Mouse (Mus musculus): ENCODE measurements around the gene Zfp385c. TPM values are rescaled to one million over a fixed set of nuclear protein-coding genes. Genes with fewer than 3 reads are reported as not detected.
A peak's percentile ranks its signal among the peaks of the same experiment; 100 is the strongest.

Zfp385c gene
- polyA plus RNA-seq, 1 experiment from 2014 or later, result 0.40 TPM

DNA sequence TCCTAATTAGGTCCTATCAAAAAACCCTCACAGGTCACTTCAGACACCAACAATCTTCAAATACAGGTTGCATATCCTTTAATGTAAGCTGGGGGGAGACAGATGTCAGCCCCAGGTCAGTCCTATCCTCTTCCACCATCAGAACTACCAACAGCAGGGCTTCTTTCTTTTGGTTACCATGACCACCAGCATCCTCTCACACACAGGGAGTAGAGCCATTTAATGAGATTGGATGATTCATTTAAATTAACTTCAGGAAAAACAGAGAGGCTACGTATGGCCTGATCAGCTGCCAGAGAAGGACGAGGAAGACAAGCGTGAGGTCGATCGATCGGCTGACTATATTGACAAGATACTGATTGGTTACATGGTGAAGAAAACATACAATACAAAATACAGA is 22.7 kb upstream of the Zfp385c start:
- Histone ChIP-seq H3K4me1 (peaks cover 40% of the 10 kb centered on the region), H3K36me3 (peaks cover 58% of the 10 kb centered on the region), H3K27ac (no peak overlapping the region), H3K9me3 (replicated peaks) (no peaks in the 10 kb centered on the region), H3K4me2 (no peak overlapping the region), H3K9ac (no peak overlapping the region), H3K27me3 (no peaks in the 10 kb centered on the region), H3K4me3 (replicated peaks) (no peak overlapping the region)
- 87% methylated on average over 6 of the region's 6 CpGs for WGBS
- no peak for ATAC-seq (replicated peaks; ENCODE audit: low FRiP score)

DNA sequence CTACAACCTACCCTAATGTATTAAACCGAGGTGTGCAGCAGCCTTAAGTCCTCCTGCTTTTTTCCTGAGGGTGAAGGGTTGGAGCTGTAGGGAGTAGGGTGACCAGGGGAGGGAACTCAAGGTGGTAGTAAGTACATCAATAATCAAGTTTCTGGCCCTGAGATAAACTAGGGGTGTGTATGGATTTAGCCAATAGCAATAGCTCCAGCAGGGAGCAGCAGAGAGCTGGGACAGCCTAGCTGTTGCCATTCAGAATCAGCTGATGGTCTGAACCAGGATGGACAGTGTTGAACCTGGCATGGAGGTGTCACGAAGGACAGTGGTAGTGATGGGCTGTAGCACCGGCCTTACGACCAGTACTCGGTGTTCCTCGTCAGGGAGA is 22.3 kb upstream of the Zfp385c start:
- Histone ChIP-seq H3K27me3 (no peaks in the 10 kb centered on the region), H3K4me3 (replicated peaks) (peak overlapping the region; percentile 27), H3K9me3 (replicated peaks) (no peaks in the 10 kb centered on the region), H3K27ac (peak overlapping the region; percentile 69), H3K9ac (0 out of 2 replicates have a peak overlapping the region, but pooled peaks have one; percentile 1), H3K36me3 (peaks cover 63% of the 10 kb centered on the region), H3K4me2 (peak overlapping the region; percentile 56), H3K4me1 (peaks cover 37% of the 10 kb centered on the region)
- 42% methylated on average over 6 of the region's 6 CpGs for WGBS
- ATAC-seq (replicated peaks; ENCODE audit: low FRiP score), result no peak

DNA sequence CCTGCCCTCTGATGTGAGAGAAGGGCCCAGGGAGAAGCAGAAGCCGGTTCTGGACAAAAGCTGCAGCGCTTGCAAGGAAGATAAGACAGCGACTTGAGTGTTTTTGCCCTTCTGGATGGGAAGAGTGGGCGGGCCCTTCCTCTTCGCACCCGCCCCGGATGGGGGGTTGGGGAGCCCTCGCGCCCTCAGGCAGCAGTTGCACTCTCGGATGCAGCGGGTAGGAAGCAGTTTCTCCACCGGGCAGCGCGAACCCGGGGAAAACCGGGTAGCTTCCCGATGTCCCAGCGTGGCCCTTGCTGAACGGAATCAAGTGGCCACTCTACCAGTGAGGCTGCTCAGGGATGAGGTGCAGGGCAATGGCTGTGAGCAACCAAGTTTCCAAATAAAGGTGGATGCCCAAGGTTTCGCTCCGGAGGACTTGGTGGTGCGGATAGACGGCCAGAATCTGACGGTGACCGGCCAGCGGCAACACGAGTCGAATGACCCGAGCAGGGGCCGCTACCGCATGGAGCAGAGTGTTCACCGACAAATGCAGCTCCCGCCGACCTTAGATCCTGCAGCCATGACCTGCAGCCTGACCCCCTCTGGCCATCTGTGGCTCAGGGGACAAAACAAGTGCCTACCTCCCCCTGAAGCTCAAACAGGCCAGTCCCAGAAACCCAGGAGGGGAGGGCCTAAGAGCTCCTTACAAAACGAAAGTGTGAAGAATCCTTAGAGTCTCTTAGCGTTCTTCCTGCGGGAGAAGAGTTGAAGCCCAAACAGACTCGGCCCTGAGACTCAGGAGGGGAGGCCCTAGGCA is 21.7 kb upstream of the Zfp385c start, which contains the start of gene Hspb9:
Hspb9 (plus strand) TSS at position 116 of the 799 bp plus-strand sequence.
- 3% methylated on average over 38 of the region's 38 CpGs for WGBS
- no peaks in the 10 kb centered on the region for H3K27me3 ChIP-seq
- H3K4me3 ChIP-seq (replicated peaks), result peak within 1 kb of the TSS; percentile 89
- peak within 1 kb of the TSS; percentile 1; the same call in 1 of the 2 replicates for H3K9ac ChIP-seq
- H3K9me3 ChIP-seq (replicated peaks), result no peaks in the 10 kb centered on the region
- H3K4me2 ChIP-seq, result peak within 1 kb of the TSS; percentile 78
- ATAC-seq (replicated peaks; ENCODE audit: low FRiP score), result peak; percentile 9; the same call in 1 of the 2 replicates
- peak within 1 kb of the TSS; percentile 87 for H3K27ac ChIP-seq
- H3K36me3 ChIP-seq, result peaks cover 63% of the 10 kb centered on the region
- peaks cover 37% of the 10 kb centered on the region for H3K4me1 ChIP-seq

DNA sequence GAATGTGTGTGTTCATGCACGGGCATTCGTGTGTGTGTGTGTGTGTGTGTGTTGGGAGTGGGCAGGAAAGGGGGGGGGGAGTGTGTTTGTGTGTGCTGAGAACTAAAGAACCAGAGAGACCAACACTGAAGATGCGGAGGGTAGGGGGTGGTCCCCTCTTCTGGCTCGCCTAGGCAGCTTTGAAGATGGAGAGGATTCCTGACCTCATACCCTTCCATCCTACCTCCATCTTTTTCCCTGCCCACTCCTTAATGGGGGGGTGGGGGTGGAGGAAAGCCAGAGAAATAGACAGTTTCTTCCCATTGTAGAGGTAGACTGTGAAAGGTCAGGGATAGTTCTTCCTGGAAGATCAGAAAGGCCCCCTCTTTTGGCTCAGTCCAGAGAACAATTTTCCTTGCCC is 20.9 kb upstream of the Zfp385c start:
- no peaks in the 10 kb centered on the region for H3K9me3 ChIP-seq (replicated peaks)
- peak overlapping the region; percentile 56 for H3K4me2 ChIP-seq
- peak overlapping the region; percentile 69 for H3K27ac ChIP-seq
- H3K27me3 ChIP-seq, result no peaks in the 10 kb centered on the region
- ATAC-seq (replicated peaks; ENCODE audit: low FRiP score), result no peak
- H3K4me3 ChIP-seq (replicated peaks), result peak overlapping the region; percentile 27; the same call in 1 of the 2 replicates
- peaks cover 63% of the 10 kb centered on the region for H3K36me3 ChIP-seq
- H3K9ac ChIP-seq, result peak overlapping the region; percentile 1; the same call in 1 of the 2 replicates
- WGBS, result 70% methylated on average over 4 of the region's 4 CpGs
- H3K4me1 ChIP-seq, result peaks cover 37% of the 10 kb centered on the region

DNA sequence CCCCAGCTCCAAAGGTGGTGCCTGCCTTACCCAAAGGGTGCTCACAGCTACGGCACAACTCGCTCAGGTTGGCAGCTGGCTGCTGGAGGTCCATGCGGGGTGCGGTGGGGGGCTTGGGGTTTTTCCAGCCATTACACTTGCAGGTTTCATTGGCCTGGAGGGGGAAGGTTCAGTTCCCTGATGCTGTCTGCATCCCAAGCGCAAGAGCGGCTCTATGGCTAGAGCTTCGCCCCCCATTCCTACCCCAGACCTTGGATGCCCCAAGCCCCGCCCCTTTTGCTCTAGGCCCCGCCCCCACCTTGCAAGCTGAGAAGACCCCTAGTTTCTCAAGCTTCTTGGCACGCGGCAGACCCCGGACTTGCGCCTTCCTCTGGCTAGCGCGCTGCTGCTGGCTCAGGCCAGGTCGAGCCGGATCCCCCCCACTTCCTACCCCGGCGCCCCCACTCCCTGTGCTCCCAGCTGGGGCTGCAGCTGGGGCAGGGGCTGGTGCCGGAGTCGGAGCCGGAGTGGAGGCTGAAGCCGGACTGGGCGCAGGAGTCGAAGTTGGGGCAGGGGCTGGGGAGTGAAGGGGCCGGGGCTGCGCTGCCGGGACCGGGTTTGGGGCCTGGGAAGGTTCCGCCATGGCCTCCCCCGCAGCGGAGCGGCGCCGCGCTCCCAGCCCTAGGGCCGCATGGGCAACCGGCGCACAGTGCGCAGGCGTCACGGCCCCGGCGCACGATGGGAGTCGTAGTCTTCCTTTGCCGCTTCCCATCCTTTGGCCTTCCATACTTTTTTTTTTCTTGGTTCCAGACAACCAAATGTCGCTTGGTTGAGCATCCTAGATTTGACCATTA is 19.7 kb upstream of the Zfp385c start, which contains the start of gene Kat2a:
Kat2a (minus strand) TSS at position 683 of the 833 bp plus-strand sequence.
- Histone ChIP-seq H3K4me2 (peak within 1 kb of the TSS; percentile 78), H3K9ac (peak within 1 kb of the TSS; percentile 97), H3K9me3 (replicated peaks) (no peaks in the 10 kb centered on the region), H3K27ac (peak within 1 kb of the TSS; percentile 87), H3K4me1 (peaks cover 37% of the 10 kb centered on the region), H3K36me3 (peaks cover 63% of the 10 kb centered on the region), H3K4me3 (replicated peaks) (peak within 1 kb of the TSS; percentile 89), H3K27me3 (no peaks in the 10 kb centered on the region)
- peak; percentile 90 for ATAC-seq (replicated peaks; ENCODE audit: low FRiP score)
- 1% methylated on average over 48 of the region's 48 CpGs for WGBS

DNA sequence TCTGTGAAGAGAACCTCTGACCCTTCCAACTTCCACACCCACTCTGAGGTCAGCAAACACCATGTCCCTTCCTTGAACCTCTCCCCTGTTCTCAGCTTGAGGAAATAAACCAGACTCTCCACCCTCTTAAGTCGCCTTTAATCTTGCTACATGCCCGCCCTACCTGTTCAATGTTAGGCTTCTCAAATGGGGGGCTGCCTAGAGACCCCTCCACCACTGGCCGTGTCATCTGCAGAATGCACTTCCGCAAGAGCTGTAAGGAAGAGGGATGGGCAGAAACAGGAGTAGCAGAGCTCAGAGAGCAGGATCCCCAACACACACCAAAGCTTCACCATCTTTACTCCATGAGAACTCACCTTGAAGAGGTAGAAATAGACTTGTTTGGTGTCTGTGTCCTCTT is 18.7 kb upstream of the Zfp385c start:
- ATAC-seq (replicated peaks; ENCODE audit: low FRiP score), result no peak
- peak overlapping the region; percentile 97; the same call in 1 of the 2 replicates for H3K9ac ChIP-seq
- H3K27ac ChIP-seq, result no peak overlapping the region
- H3K4me1 ChIP-seq, result peaks cover 37% of the 10 kb centered on the region
- H3K36me3 ChIP-seq, result peaks cover 63% of the 10 kb centered on the region
- H3K4me2 ChIP-seq, result peak overlapping the region; percentile 78
- no peaks in the 10 kb centered on the region for H3K9me3 ChIP-seq (replicated peaks)
- 88% methylated on average over 4 of the region's 4 CpGs for WGBS
- H3K4me3 ChIP-seq (replicated peaks), result peak overlapping the region; percentile 89; the same call in 1 of the 2 replicates
- no peaks in the 10 kb centered on the region for H3K27me3 ChIP-seq

DNA sequence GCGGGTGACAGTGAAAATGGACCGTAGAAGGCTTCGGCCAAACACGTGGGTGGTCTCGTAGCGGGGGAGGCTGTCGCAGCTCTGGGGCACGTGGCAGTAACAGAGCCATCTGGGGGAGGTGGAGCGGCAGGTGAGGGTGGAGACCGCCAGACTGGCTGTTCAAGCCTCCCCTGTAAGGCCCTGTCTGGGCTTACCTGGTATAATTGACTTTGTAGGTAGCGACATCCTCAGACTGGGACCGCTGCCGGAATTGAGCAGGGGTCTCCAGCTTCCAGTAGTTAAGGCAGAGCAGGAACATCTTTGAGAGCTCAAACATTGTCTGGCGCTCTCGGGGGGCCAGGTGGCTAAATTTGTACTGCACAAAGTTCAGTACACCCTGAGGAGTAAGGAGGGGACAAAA is 18.3 kb upstream of the Zfp385c start:
- Histone ChIP-seq H3K4me3 (replicated peaks) (no peak overlapping the region), H3K36me3 (peaks cover 63% of the 10 kb centered on the region), H3K27me3 (no peaks in the 10 kb centered on the region), H3K9ac (no peak overlapping the region), H3K4me1 (peaks cover 37% of the 10 kb centered on the region), H3K9me3 (replicated peaks) (no peaks in the 10 kb centered on the region), H3K4me2 (no peak overlapping the region), H3K27ac (no peak overlapping the region)
- no peak for ATAC-seq (replicated peaks; ENCODE audit: low FRiP score)
- WGBS, result 84% methylated on average over 15 of the region's 15 CpGs

DNA sequence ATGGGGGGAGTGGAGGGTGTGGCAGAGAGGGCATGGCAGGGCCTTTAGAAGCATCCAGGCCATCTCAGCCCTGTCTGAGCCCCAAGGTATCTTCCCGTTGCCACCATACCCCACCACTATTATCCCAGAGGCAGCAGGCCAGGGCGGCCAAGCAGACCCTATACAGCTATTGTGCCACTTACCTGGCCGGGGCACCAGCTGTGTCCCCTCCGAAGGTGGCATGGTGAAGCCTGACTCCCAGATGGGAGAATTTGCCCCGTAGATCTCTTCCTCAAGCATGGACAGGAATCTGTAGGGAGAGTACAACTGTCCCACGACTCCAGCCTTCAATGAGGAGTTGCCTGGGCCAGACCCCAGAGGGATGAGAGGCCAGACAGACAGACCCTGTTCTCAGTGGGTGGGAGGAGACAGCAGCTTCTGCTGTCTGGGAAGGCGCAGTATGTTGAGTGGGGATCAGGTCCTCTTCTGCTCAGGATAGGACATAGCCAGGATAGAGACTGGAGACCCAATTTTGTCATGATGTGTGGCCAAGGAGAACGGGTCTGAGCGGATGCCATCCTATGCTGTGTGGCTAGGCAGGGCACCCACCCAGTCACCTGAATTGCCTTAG is 17.1 kb upstream of the Zfp385c start:
- Histone ChIP-seq H3K9ac (no peak overlapping the region), H3K27ac (no peak overlapping the region), H3K9me3 (replicated peaks) (no peaks in the 10 kb centered on the region), H3K4me3 (replicated peaks) (no peak overlapping the region), H3K4me2 (no peak overlapping the region), H3K36me3 (peaks cover 66% of the 10 kb centered on the region), H3K4me1 (peaks cover 34% of the 10 kb centered on the region), H3K27me3 (no peaks in the 10 kb centered on the region)
- WGBS, result 93% methylated on average over 9 of the region's 9 CpGs
- no peak for ATAC-seq (replicated peaks; ENCODE audit: low FRiP score)

DNA sequence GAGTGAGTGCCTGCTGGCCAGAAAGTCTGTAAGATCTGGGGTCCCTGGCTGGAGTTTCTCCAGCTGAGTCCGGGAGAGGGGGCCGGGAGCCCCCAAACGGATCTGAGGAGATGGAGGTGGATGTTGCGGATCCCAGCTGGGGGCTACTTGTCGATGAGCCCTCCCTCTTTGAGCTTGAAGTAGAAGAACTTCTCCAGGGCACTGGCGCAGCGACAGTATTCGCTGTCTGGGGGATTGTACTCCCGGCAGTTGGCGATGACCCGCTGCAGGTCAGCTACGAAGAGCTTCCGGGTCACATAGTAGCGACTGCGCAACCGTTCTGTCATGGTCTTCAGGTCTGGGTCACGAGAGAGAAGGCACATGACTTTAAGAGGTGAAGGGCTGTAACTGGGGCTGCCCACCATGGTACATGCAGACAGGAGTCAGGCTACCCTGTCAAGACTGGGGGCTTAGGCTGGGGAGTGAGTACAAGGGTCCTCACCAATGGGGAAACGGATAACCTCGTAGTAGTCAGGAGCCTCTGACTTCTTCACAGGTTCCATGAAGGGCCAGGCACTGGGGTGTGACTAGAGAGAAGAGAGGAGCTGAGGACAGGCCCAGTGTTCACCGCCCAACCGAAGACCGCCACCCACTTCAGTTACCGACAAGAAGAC is 13.0 kb upstream of the Zfp385c start:
- WGBS, result 93% methylated on average over 23 of the region's 23 CpGs
- H3K9me3 ChIP-seq (replicated peaks), result no peaks in the 10 kb centered on the region

DNA sequence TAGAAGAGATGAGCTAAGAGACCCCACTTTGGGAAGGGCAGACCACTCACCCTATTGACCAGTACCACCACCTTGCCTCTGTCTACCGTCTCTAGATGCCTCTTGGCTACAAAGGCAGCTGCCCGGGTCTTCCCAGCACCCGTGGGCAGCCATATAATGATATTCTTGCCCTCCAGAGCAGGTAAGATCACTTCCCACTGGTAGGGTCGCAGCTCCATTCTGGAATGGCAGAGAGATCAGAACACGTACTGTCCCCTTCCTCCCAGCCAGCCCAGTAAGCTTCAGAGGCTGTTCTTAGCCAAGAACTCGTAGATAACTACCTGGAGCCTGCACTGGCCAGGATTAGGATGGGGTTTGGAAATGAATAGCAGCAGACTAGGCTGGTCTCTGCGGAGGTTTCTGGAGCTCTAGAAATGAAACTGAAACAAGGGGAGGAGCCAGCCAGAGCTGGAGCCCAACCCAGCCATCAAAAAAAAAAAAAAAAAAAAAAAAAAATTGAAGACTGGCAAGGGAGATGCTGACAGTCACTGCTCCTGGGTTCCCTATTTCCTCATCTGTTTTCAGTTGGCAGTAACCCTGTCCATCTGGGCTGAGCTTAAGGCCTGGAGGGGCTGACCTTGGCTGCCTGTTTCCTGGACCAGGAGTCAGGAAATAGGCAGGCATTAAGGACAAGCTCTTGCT is 11.7 kb upstream of the Zfp385c start, which contains the start of gene Dhx58:
Dhx58 (minus strand) TSS at position 421 of the 681 bp plus-strand sequence.
- no peak within 1 kb of the TSS for H3K4me3 ChIP-seq (replicated peaks)
- H3K36me3 ChIP-seq, result peaks cover 47% of the 10 kb centered on the region
- no peaks in the 10 kb centered on the region for H3K9me3 ChIP-seq (replicated peaks)
- peaks cover 15% of the 10 kb centered on the region for H3K4me1 ChIP-seq
- no peak within 1 kb of the TSS for H3K9ac ChIP-seq
- 76% methylated on average over 7 of the region's 7 CpGs for WGBS
- H3K4me2 ChIP-seq, result peak within 1 kb of the TSS; percentile 47; the same call in 1 of the 2 replicates
- H3K27me3 ChIP-seq, result no peaks in the 10 kb centered on the region
- ATAC-seq (replicated peaks; ENCODE audit: low FRiP score), result no peak
- no peak within 1 kb of the TSS for H3K27ac ChIP-seq

More for the DNA sequence above, 13.0 kb upstream of the Zfp385c start:
- H3K4me3 ChIP-seq (replicated peaks), result no peak overlapping the region
- ATAC-seq (replicated peaks; ENCODE audit: low FRiP score), result no peak
- no peak overlapping the region for H3K9ac ChIP-seq
- H3K4me2 ChIP-seq, result no peak overlapping the region
- peaks cover 15% of the 10 kb centered on the region for H3K4me1 ChIP-seq
- no peak overlapping the region for H3K27ac ChIP-seq
- H3K36me3 ChIP-seq, result peaks cover 59% of the 10 kb centered on the region
- H3K27me3 ChIP-seq, result no peaks in the 10 kb centered on the region

DNA sequence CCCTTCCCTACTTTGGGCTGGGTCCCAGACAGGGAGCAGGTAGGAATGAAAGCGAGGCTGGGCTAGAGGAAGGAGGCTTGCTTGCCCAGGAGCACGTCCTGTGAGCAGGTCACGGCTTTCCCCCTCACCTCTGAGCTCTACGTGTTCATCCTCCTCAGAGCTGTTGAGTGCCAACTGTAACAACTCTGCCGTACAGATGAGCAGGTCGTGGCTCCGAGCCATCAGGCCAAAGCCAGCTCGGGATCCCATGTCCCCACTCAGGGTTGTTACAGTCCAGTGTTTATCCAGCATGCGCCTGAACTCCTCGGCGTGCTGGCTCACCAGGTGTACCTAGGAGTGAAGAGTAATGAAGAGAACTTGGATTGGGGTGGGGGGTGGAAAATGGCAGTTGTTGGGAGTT is 11.1 kb upstream of the Zfp385c start:
- no peak overlapping the region for H3K27ac ChIP-seq
- no peak for ATAC-seq (replicated peaks; ENCODE audit: low FRiP score)
- no peaks in the 10 kb centered on the region for H3K9me3 ChIP-seq (replicated peaks)
- 66% methylated on average over 11 of the region's 11 CpGs for WGBS
- H3K27me3 ChIP-seq, result no peaks in the 10 kb centered on the region
- no peak overlapping the region for H3K4me3 ChIP-seq (replicated peaks)
- no peak overlapping the region for H3K4me2 ChIP-seq
- H3K4me1 ChIP-seq, result peaks cover 15% of the 10 kb centered on the region
- no peak overlapping the region for H3K9ac ChIP-seq
- peaks cover 41% of the 10 kb centered on the region for H3K36me3 ChIP-seq
